Mouse (Mus musculus): Measurements from ENCODE around the gene Vax2. TPM values are rescaled to one million over a fixed set of nuclear protein-coding genes. Genes with fewer than 3 reads are reported as not detected.

Gene Vax2
- polyA plus RNA-seq, 1 experiment from 2014 or later = not detected

- peaks cover 76% of the 10 kb centered on the region for H3K27me3 ChIP-seq (ENCODE audit: control insufficient read depth, insufficient read depth, low read depth, low read length)
- no peaks in the 10 kb centered on the region for H3K9me3 ChIP-seq (replicated peaks; ENCODE audit: control insufficient read depth, low read length, poor library complexity, severe bottlenecking)
- no peak overlapping the region for H3K4me2 ChIP-seq (ENCODE audit: low read length)
- ATAC-seq = no peak
- peaks cover under 1% of the 10 kb centered on the region for H3K4me1 ChIP-seq (ENCODE audit: control insufficient read depth, insufficient read depth, low read length)
- H3K36me3 ChIP-seq (ENCODE audit: control insufficient read depth, insufficient read depth, low read length) = no peaks in the 10 kb centered on the region
- WGBS = 3% methylated on average over 8 of the region's 8 CpGs
- H3K4me3 ChIP-seq (ENCODE audit: low read depth, low read length) = no peak overlapping the region
- H3K27ac ChIP-seq (ENCODE audit: low read length) = no peak overlapping the region
- no peak overlapping the region for H3K9ac ChIP-seq (ENCODE audit: low read depth, low read length)
Measured at GRCm38 (mm10) chr6:83717026-83717425, 6.0 kb downstream of the Vax2 start.

GRCm38 (mm10) chr6:83722526-83722925 lies 11.5 kb downstream of the Vax2 start:
- Histone ChIP-seq H3K4me3 (ENCODE audit: low read depth, low read length) (no peak overlapping the region), H3K9me3 (replicated peaks; ENCODE audit: control insufficient read depth, low read length, poor library complexity, severe bottlenecking) (no peaks in the 10 kb centered on the region), H3K4me1 (ENCODE audit: control insufficient read depth, insufficient read depth, low read length) (no peaks in the 10 kb centered on the region), H3K4me2 (ENCODE audit: low read length) (no peak overlapping the region), H3K36me3 (ENCODE audit: control insufficient read depth, insufficient read depth, low read length) (no peaks in the 10 kb centered on the region), H3K9ac (ENCODE audit: low read depth, low read length) (no peak overlapping the region), H3K27ac (ENCODE audit: low read length) (no peak overlapping the region), H3K27me3 (ENCODE audit: control insufficient read depth, insufficient read depth, low read depth, low read length) (peaks cover 58% of the 10 kb centered on the region)
- no peak for ATAC-seq
- 26% methylated on average over 6 of the region's 6 CpGs for whole genome bisulfite sequencing

- no peak overlapping the region for H3K27ac ChIP-seq (ENCODE audit: low read length)
Measured at GRCm38 (mm10) chr6:83727178-83727577, 16.1 kb downstream of the Vax2 start.

GRCm38 (mm10) chr6:83728488-83728887 lies 17.4 kb downstream of the Vax2 start:
- no peaks in the 10 kb centered on the region for H3K4me1 ChIP-seq (ENCODE audit: control insufficient read depth, insufficient read depth, low read length)
- WGBS = 85% methylated on average over 3 of the region's 3 CpGs
- ATAC-seq = no peak

More at GRCm38 (mm10) chr6:83727178-83727577, 16.1 kb downstream of the Vax2 start:
- H3K36me3 ChIP-seq (ENCODE audit: control insufficient read depth, insufficient read depth, low read length) = no peaks in the 10 kb centered on the region
- no peak overlapping the region for H3K4me3 ChIP-seq (ENCODE audit: low read depth, low read length)
- H3K27me3 ChIP-seq (ENCODE audit: control insufficient read depth, insufficient read depth, low read depth, low read length) = peaks cover 22% of the 10 kb centered on the region
- no peaks in the 10 kb centered on the region for H3K9me3 ChIP-seq (replicated peaks; ENCODE audit: control insufficient read depth, low read length, poor library complexity, severe bottlenecking)
- no peak overlapping the region for H3K4me2 ChIP-seq (ENCODE audit: low read length)
- H3K9ac ChIP-seq (ENCODE audit: low read depth, low read length) = no peak overlapping the region
- WGBS = 43% methylated on average over 4 of the region's 4 CpGs
- no peaks in the 10 kb centered on the region for H3K4me1 ChIP-seq (ENCODE audit: control insufficient read depth, insufficient read depth, low read length)
- no peak for ATAC-seq

GRCm38 (mm10) chr6:83729350-83729970 lies 18.4 kb downstream of the Vax2 start:
- H3K4me1 ChIP-seq (ENCODE audit: control insufficient read depth, insufficient read depth, low read length) = no peaks in the 10 kb centered on the region
- no peaks in the 10 kb centered on the region for H3K36me3 ChIP-seq (ENCODE audit: control insufficient read depth, insufficient read depth, low read length)
- peaks cover 11% of the 10 kb centered on the region for H3K27me3 ChIP-seq (ENCODE audit: control insufficient read depth, insufficient read depth, low read depth, low read length)
- H3K4me3 ChIP-seq (ENCODE audit: low read depth, low read length) = no peak overlapping the region
- ATAC-seq = no peak
- H3K27ac ChIP-seq (ENCODE audit: low read length) = no peak overlapping the region
- 72% methylated on average over 14 of the region's 14 CpGs for WGBS
- H3K9ac ChIP-seq (ENCODE audit: low read depth, low read length) = no peak overlapping the region
- H3K9me3 ChIP-seq (replicated peaks; ENCODE audit: control insufficient read depth, low read length, poor library complexity, severe bottlenecking) = no peaks in the 10 kb centered on the region
- H3K4me2 ChIP-seq (ENCODE audit: low read length) = no peak overlapping the region

More at GRCm38 (mm10) chr6:83728488-83728887, 17.4 kb downstream of the Vax2 start:
- H3K9ac ChIP-seq (ENCODE audit: low read depth, low read length) = no peak overlapping the region
- no peak overlapping the region for H3K27ac ChIP-seq (ENCODE audit: low read length)
- no peak overlapping the region for H3K4me2 ChIP-seq (ENCODE audit: low read length)
- H3K9me3 ChIP-seq (replicated peaks; ENCODE audit: control insufficient read depth, low read length, poor library complexity, severe bottlenecking) = no peaks in the 10 kb centered on the region
- peaks cover 13% of the 10 kb centered on the region for H3K27me3 ChIP-seq (ENCODE audit: control insufficient read depth, insufficient read depth, low read depth, low read length)
- H3K36me3 ChIP-seq (ENCODE audit: control insufficient read depth, insufficient read depth, low read length) = no peaks in the 10 kb centered on the region
- H3K4me3 ChIP-seq (ENCODE audit: low read depth, low read length) = no peak overlapping the region

GRCm38 (mm10) chr6:83731128-83731527 lies 20.1 kb downstream of the Vax2 start:
- Histone ChIP-seq H3K36me3 (ENCODE audit: control insufficient read depth, insufficient read depth, low read length) (no peaks in the 10 kb centered on the region), H3K9me3 (replicated peaks; ENCODE audit: control insufficient read depth, low read length, poor library complexity, severe bottlenecking) (no peaks in the 10 kb centered on the region), H3K4me1 (ENCODE audit: control insufficient read depth, insufficient read depth, low read length) (no peaks in the 10 kb centered on the region), H3K27me3 (ENCODE audit: control insufficient read depth, insufficient read depth, low read depth, low read length) (peaks cover 6% of the 10 kb centered on the region; the same call in 1 of the 2 replicates), H3K4me3 (ENCODE audit: low read depth, low read length) (no peak overlapping the region), H3K27ac (ENCODE audit: low read length) (no peak overlapping the region), H3K4me2 (ENCODE audit: low read length) (no peak overlapping the region), H3K9ac (ENCODE audit: low read depth, low read length) (no peak overlapping the region)
- 28% methylated on average over 5 of the region's 5 CpGs for WGBS
- no peak for ATAC-seq

- H3K9me3 ChIP-seq (replicated peaks; ENCODE audit: control insufficient read depth, low read length, poor library complexity, severe bottlenecking) = no peaks in the 10 kb centered on the region
- H3K4me2 ChIP-seq (ENCODE audit: low read length) = no peak overlapping the region
- no peak overlapping the region for H3K4me3 ChIP-seq (ENCODE audit: low read depth, low read length)
- WGBS = 35% methylated on average over 13 of the region's 13 CpGs
- H3K4me1 ChIP-seq (ENCODE audit: control insufficient read depth, insufficient read depth, low read length) = no peaks in the 10 kb centered on the region
- no peak overlapping the region for H3K9ac ChIP-seq (ENCODE audit: low read depth, low read length)
- H3K27ac ChIP-seq (ENCODE audit: low read length) = no peak overlapping the region
- ATAC-seq = no peak
- no peaks in the 10 kb centered on the region for H3K36me3 ChIP-seq (ENCODE audit: control insufficient read depth, insufficient read depth, low read length)
- H3K27me3 ChIP-seq (ENCODE audit: control insufficient read depth, insufficient read depth, low read depth, low read length) = no peaks in the 10 kb centered on the region
Measured at GRCm38 (mm10) chr6:83737311-83737710, 26.2 kb downstream of the Vax2 start.

- no peak for ATAC-seq
- H3K4me2 ChIP-seq (ENCODE audit: low read length) = no peak overlapping the region
- 86% methylated on average over 6 of the region's 6 CpGs for WGBS
- H3K4me3 ChIP-seq (ENCODE audit: low read depth, low read length) = no peak overlapping the region
- no peak overlapping the region for H3K9ac ChIP-seq (ENCODE audit: low read depth, low read length)
- no peaks in the 10 kb centered on the region for H3K4me1 ChIP-seq (ENCODE audit: control insufficient read depth, insufficient read depth, low read length)
- no peak overlapping the region for H3K27ac ChIP-seq (ENCODE audit: low read length)
- no peaks in the 10 kb centered on the region for H3K9me3 ChIP-seq (replicated peaks; ENCODE audit: control insufficient read depth, low read length, poor library complexity, severe bottlenecking)
- H3K36me3 ChIP-seq (ENCODE audit: control insufficient read depth, insufficient read depth, low read length) = no peaks in the 10 kb centered on the region
- no peaks in the 10 kb centered on the region for H3K27me3 ChIP-seq (ENCODE audit: control insufficient read depth, insufficient read depth, low read depth, low read length)
Measured at GRCm38 (mm10) chr6:83738596-83738995, 27.5 kb downstream of the Vax2 start.

- no peak for ATAC-seq
- 59% methylated on average over 5 of the region's 5 CpGs for WGBS
- Histone ChIP-seq H3K4me2 (ENCODE audit: low read length) (no peak within 1 kb of the TSS), H3K27me3 (ENCODE audit: control insufficient read depth, insufficient read depth, low read depth, low read length) (no peaks in the 10 kb centered on the region), H3K36me3 (ENCODE audit: control insufficient read depth, insufficient read depth, low read length) (no peaks in the 10 kb centered on the region), H3K4me3 (ENCODE audit: low read depth, low read length) (no peak within 1 kb of the TSS), H3K4me1 (ENCODE audit: control insufficient read depth, insufficient read depth, low read length) (no peaks in the 10 kb centered on the region), H3K9me3 (replicated peaks; ENCODE audit: control insufficient read depth, low read length, poor library complexity, severe bottlenecking) (no peaks in the 10 kb centered on the region), H3K9ac (ENCODE audit: low read depth, low read length) (no peak within 1 kb of the TSS), H3K27ac (ENCODE audit: low read length) (no peak within 1 kb of the TSS)
Measured at GRCm38 (mm10) chr6:83742761-83743160, 31.7 kb downstream of the Vax2 start, which contains the start of gene Atp6v1b1. Atp6v1b1 (plus strand) TSS chr6:83742990.

Data from midbrain, embryonic 16.5 days (tissue).